Mouse (Mus musculus): ENCODE measurements around the gene Foxc1.

- no peak for TF ChIP-seq CTCF (IDR thresholded peaks at IDR 0.05; ENCODE audit: low read depth, low read length)
- no peak for TF ChIP-seq POLR2A (IDR thresholded peaks at IDR 0.05; ENCODE audit: extremely low read depth, insufficient read depth, low read length)
These were observed 16.9 kb downstream of the Foxc1 start for GRCm38 (mm10) chr13:31823316-31823715.

Data from liver, adult 2 months (tissue).